Mouse (Mus musculus) embryonic facial prominence, embryonic 14.5 days (tissue): ENCODE results near the gene Cbx2. TPM values are rescaled to one million over a fixed set of nuclear protein-coding genes. Genes with fewer than 3 reads are reported as not detected.

Experiments
- ATAC-seq: fragments of 200-750 bp; cut with Nextera tagmentation; 2 replicates; pipeline ENCODE4 v1.8.0; 2017; ENCODE audit warnings: low read depth, moderate number of reproducible peaks, moderate TSS enrichment
- DNase-seq: peaks from one replicate; pipeline ENCODE4 v3.0.0-alpha.2; 2015; ENCODE audit warnings: low spot score
- H3K27ac ChIP-seq: fragments of 300-500 bp; sonication (generic); replicated peaks from 2 replicates; pipeline ENCODE4 v1.5.1; 2014; ENCODE audit warnings: low read depth, mild to moderate bottlenecking, low read length, moderate library complexity
- H3K27me3 ChIP-seq: fragments of 300-500 bp; sonication (generic); replicated peaks from 2 replicates; pipeline ENCODE4 v1.6.1; 2014; ENCODE audit warnings: low read length; ENCODE audit not compliant: control insufficient read depth, insufficient read depth
- H3K36me3 ChIP-seq: fragments of 300-500 bp; sonication (generic); 2 replicates; pipeline ENCODE4 v1.6.1; 2014; ENCODE audit warnings: low read length, mixed read lengths; ENCODE audit not compliant: control insufficient read depth, insufficient read depth
- H3K4me1 ChIP-seq: fragments of 300-500 bp; sonication (generic); 2 replicates; pipeline ENCODE4 v1.6.1; 2014; ENCODE audit warnings: antibody characterized with exemption, low read length; ENCODE audit not compliant: control insufficient read depth, insufficient read depth
- H3K4me2 ChIP-seq: fragments of 300-500 bp; sonication (generic); 2 replicates; pipeline ENCODE4 v1.6.1; 2014; ENCODE audit warnings: low read depth, mild to moderate bottlenecking, low read length, moderate library complexity, mixed read lengths
- H3K4me3 ChIP-seq: fragments of 300-500 bp; sonication (generic); 2 replicates; pipeline ENCODE4 v1.5.1; 2014; ENCODE audit warnings: low read depth, mild to moderate bottlenecking, low read length
- H3K9ac ChIP-seq: fragments of 300-500 bp; sonication (generic); 2 replicates; pipeline ENCODE4 v1.6.1; 2014; ENCODE audit warnings: low read depth, mild to moderate bottlenecking, low read length, moderate library complexity, mixed read lengths
- H3K9me3 ChIP-seq: fragments of 300-500 bp; sonication (generic); 2 replicates; pipeline ENCODE4 v1.6.1; 2016; ENCODE audit warnings: low read length; ENCODE audit not compliant: control insufficient read depth
- WGBS: fragments of 180-500 bp; shearing (Covaris S2); extraction: QIAGEN DNeasy Blood & Tissue Kit; methylation state at CpG from one replicate; pipeline ENCODE4 v1.1.7; 2014; 5-methylcytosine and 5-hydroxymethylcytosine counted together
- polyA plus RNA-seq: library from polyadenylated mRNA; unstranded; fragments of >200 nt; fragmentation: Nextera tagmentation; extraction: Ambion mirVana; gene quantifications from 2 replicates; pipeline ENCODE4 v1.2.1, GENCODE M21; 2014

The Cbx2 gene
- 23.9 and 28.3 TPM in 2 replicates for polyA plus RNA-seq

DNA sequence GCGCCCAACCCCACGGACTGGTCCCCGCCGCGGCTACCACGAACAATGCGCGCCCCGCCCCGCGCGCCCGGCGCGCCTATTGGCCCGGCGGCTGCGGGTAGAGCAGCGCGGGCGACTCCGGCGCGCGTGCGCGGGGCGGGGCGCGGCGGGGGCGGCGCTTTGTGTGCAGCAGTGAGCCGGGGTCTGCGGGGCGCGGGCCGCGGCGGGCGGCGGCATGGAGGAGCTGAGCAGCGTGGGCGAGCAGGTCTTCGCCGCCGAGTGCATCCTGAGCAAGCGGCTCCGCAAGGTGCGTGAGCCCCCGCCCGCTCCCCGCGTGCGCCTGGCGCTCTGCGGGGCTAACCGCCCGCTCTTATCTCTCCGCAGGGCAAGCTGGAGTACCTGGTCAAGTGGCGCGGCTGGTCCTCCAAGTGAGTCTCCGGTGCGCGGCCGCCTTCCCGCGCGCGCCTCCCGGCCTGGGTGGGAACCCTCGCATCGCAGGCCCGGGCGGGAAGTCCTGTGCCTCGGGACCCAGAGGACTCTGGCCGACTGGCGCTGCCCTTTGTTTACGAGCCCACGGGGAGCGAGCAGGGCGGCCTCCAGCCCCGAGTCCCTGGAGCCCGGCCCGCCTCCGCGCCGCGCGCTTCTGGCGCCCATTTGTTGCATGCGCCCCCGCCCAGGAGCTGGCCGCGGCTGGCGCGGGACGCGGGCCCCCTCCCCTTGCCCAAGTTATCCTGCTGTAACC, at the start of gene Cbx2:
Gene Cbx2 (plus strand): TSS at position 68 of the 721 bp plus-strand sequence.
- under 1% methylated on average over 20 of the region's 99 CpGs for WGBS
- DNase-seq (peak; percentile 95), ATAC-seq (peak; percentile 96)
- Histone ChIP-seq H3K27me3 (peaks cover 10% of the 10 kb centered on the region; the same call in 1 of the 2 replicates), H3K4me2 (peak within 1 kb of the TSS; percentile 74), H3K4me1 (peaks cover 34% of the 10 kb centered on the region), H3K36me3 (peaks cover 21% of the 10 kb centered on the region), H3K9me3 (no peaks in the 10 kb centered on the region), H3K4me3 (peak within 1 kb of the TSS; percentile 96), H3K27ac (peak within 1 kb of the TSS; percentile 92), H3K9ac (peak within 1 kb of the TSS; percentile 92)

DNA sequence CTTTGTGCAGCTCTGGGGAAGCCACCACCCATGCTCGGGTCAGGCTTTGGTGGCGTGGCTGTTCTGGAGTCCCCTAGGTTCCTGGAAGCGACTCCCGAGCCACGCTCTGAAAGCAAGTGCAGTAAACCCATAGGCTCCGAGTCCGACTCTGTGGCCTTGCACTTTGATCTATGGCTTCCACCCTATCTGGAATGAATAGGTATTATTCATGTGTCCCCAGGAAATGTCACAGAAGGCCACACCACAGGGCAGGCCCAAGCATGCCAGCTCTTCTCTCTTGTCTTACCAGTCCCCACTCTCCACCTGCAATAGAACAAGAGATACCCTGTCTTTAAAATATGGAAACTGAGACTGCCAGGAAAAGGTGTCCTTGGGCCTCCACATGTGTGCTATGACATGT, 48.4 kb upstream of the Cbx2 start:
- WGBS = 70% methylated on average over 7 of the region's 7 CpGs
- Histone ChIP-seq H3K27me3 (peaks cover 6% of the 10 kb centered on the region), H3K4me2 (no peak overlapping the region), H3K4me1 (no peaks in the 10 kb centered on the region; the same call in 1 of the 2 replicates), H3K27ac (no peak overlapping the region), H3K4me3 (no peak overlapping the region), H3K36me3 (no peaks in the 10 kb centered on the region), H3K9ac (no peak overlapping the region), H3K9me3 (no peaks in the 10 kb centered on the region)
- DNase-seq (no peak), ATAC-seq (no peak)

DNA sequence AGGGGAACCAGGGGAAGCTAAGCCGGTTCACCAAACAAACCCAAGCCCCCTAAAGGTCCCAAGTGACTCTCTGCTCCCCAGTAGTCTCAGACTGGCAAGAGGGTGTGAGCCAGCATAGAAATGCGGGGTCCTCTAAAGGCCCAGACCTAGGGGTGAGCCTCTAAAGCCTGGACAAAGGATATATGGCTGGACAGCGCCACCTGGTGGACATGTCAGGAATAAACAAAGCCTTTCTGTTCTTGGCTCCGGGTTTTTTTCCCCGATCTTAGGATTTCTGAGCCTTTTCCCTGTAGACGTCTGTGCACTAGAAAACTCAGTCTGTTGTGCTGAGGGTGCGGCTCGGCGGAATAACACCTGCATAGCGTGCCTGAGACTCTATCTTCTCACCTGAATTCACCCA, 47.3 kb upstream of the Cbx2 start:
- peak; percentile 78 for DNase-seq
- Histone ChIP-seq H3K9ac (no peak overlapping the region), H3K4me2 (peak overlapping the region; percentile 23; the same call in 1 of the 2 replicates)

DNA sequence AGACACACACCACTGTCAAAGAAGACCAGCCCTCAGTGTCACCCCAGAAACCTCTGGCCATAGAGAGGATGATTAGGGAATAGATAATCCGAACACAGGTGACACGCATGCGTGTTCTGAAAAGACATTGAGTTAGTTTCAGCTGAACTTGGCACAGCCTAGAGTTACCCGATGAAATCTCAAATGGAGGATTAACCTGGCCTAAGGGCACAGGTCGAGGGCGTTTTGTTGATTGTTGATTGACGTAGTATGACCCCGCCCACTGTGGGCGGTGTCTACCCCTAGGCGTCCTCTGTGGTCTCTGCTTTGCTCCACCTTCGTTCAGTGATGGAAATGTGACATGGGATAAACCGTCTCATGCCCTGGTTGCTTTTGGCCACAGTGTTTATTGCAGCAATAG, 46.8 kb upstream of the Cbx2 start:
- Histone ChIP-seq H3K4me1 (no peaks in the 10 kb centered on the region; the same call in 1 of the 2 replicates), H3K27me3 (peaks cover 6% of the 10 kb centered on the region), H3K4me2 (peak overlapping the region; percentile 23; the same call in 1 of the 2 replicates), H3K4me3 (no peak overlapping the region), H3K27ac (no peak overlapping the region), H3K9ac (no peak overlapping the region), H3K9me3 (no peaks in the 10 kb centered on the region), H3K36me3 (no peaks in the 10 kb centered on the region)
- 15% methylated on average over 12 of the region's 12 CpGs for WGBS
- no peak for ATAC-seq
- no peak for DNase-seq

More for the DNA sequence above, 47.3 kb upstream of the Cbx2 start:
- peaks cover 6% of the 10 kb centered on the region for H3K27me3 ChIP-seq
- WGBS = 1% methylated on average over 10 of the region's 10 CpGs
- H3K36me3 ChIP-seq = no peaks in the 10 kb centered on the region
- no peak for ATAC-seq
- no peaks in the 10 kb centered on the region for H3K9me3 ChIP-seq
- H3K4me1 ChIP-seq = no peaks in the 10 kb centered on the region; the same call in 1 of the 2 replicates
- no peak overlapping the region for H3K4me3 ChIP-seq
- H3K27ac ChIP-seq = no peak overlapping the region

DNA sequence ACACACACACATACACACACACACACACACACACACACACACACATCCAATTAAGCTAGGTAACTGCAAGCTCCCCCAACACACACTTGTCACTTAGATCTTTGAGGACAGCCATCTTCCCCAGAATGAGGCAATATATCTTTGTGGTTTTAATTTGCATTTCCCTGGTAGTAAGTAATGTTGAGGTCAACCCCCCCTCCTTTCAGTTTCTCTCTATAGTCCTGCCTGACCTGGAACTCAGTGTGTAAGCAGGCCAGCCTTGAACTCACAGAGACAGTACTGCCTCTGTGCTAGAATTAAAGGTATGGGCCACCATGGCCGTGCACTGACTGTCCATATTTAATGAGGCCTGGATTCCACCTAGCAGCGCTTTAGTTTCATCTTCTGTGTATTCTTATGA, 42.4 kb upstream of the Cbx2 start:
- H3K27ac ChIP-seq = no peak overlapping the region
- H3K4me2 ChIP-seq = no peak overlapping the region
- H3K4me1 ChIP-seq = no peaks in the 10 kb centered on the region; the same call in 1 of the 2 replicates
- H3K9me3 ChIP-seq = no peaks in the 10 kb centered on the region
- peaks cover 6% of the 10 kb centered on the region for H3K27me3 ChIP-seq
- no peak for DNase-seq
- no peak overlapping the region for H3K4me3 ChIP-seq
- ATAC-seq = no peak
- no peaks in the 10 kb centered on the region for H3K36me3 ChIP-seq
- 71% methylated on average over 2 of the region's 2 CpGs for WGBS
- no peak overlapping the region for H3K9ac ChIP-seq

DNA sequence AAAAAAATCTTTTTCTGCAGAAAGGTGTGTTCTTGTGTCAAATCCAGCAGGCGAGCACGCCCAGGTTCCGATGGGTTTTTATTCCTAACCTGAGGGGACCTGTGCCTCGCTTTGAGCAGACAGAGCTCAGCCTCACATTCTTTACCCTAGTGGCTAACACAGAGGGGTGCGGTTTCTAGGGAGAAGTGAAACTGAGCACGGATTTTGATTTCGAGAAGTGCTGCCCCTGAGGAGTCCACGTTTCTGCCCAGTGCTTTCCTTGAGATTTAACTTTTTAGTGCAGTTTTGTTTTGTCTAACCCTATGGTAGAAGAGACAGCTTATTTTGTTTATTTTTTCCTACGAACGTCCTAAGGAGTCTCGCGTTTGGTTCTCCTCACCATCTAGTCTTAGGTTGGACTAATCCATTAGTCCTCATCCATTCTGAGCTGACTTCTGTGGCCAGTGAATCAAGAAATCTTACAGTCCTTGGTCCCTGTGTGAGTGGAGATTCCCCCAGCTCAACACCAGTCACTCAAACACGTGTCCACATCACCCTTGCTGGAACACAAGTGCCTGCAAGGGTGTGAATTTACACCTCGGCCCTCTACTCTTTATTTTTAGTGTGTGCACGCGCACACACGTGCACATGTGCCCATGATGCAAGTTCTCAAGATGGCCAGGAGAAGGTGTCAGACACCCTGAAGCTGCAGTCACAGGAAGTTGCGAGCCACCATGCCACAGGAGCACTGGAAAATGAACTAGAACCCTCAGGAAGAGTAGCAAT, 41.6 kb upstream of the Cbx2 start:
- Histone ChIP-seq H3K36me3 (no peaks in the 10 kb centered on the region), H3K4me1 (no peaks in the 10 kb centered on the region; the same call in 1 of the 2 replicates), H3K27ac (no peak overlapping the region), H3K9me3 (no peaks in the 10 kb centered on the region), H3K9ac (no peak overlapping the region), H3K4me3 (no peak overlapping the region), H3K27me3 (peaks cover under 1% of the 10 kb centered on the region; the same call in 1 of the 2 replicates), H3K4me2 (no peak overlapping the region)
- ATAC-seq = no peak
- WGBS = 61% methylated on average over 18 of the region's 18 CpGs
- no peak for DNase-seq

DNA sequence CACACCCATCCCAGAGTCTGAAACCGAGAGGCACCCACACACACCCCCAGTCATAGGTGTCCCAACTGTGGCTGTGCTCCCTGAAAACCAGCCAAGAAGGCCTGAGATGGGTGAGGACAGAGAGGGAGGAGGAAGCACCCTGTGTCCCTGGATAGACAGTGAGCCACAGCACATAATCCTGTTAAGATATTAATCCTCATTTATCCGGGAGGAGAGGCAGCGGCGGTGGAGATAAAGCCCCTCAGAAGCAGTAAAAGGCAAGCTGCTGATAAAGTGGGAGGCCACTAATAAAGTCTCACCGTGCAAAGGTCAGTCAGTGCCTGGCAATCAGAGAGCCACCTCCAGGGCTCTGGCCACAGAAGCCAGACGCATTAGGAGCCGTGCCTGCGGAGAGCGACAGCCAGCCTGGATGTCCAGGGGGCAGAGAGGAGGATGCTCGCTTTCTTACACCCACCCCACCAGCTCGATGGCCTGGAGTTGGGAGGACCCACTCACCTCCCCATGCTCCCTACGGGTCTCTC, 40.1 kb upstream of the Cbx2 start:
- ATAC-seq = no peak
- no peak overlapping the region for H3K4me2 ChIP-seq
- H3K36me3 ChIP-seq = no peaks in the 10 kb centered on the region
- no peak overlapping the region for H3K4me3 ChIP-seq
- H3K27ac ChIP-seq = no peak overlapping the region
- no peaks in the 10 kb centered on the region for H3K27me3 ChIP-seq
- no peak overlapping the region for H3K9ac ChIP-seq
- no peaks in the 10 kb centered on the region for H3K9me3 ChIP-seq
- 63% methylated on average over 11 of the region's 12 CpGs for WGBS
- no peak for DNase-seq
- no peaks in the 10 kb centered on the region for H3K4me1 ChIP-seq

DNA sequence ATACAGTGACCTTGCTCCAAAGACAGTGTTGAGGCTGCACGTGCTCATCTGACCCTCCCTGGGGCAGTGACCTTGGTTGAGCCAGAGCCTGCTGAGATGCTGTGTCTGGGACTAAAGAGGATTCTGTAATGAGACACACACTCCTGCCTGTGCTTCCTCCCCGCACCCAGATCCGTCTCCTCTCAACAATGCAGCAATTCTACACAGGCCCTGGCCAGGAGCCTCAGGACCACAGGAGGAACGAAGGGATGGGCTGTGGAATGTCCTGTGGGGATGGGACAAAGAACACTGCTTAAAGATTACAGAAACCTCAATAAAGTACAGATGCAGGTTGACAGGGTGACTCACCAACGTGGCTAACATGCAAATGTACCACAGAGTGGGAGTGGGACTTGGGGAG, 37.2 kb upstream of the Cbx2 start:
- ATAC-seq (no peak), DNase-seq (no peak)
- WGBS = 27% methylated on average over 5 of the region's 5 CpGs

More for the DNA sequence above, 37.2 kb upstream of the Cbx2 start:
- no peak overlapping the region for H3K4me3 ChIP-seq
- H3K27me3 ChIP-seq = no peaks in the 10 kb centered on the region
- no peak overlapping the region for H3K9ac ChIP-seq
- H3K36me3 ChIP-seq = no peaks in the 10 kb centered on the region
- no peak overlapping the region for H3K27ac ChIP-seq
- no peak overlapping the region for H3K4me2 ChIP-seq
- H3K9me3 ChIP-seq = no peaks in the 10 kb centered on the region
- H3K4me1 ChIP-seq = no peaks in the 10 kb centered on the region
